Mouse (Mus musculus): ENCODE measurements around the gene Ggnbp2.
A peak's percentile ranks its signal among the peaks of the same experiment; 100 is the strongest.

The Ggnbp2 gene

DNA sequence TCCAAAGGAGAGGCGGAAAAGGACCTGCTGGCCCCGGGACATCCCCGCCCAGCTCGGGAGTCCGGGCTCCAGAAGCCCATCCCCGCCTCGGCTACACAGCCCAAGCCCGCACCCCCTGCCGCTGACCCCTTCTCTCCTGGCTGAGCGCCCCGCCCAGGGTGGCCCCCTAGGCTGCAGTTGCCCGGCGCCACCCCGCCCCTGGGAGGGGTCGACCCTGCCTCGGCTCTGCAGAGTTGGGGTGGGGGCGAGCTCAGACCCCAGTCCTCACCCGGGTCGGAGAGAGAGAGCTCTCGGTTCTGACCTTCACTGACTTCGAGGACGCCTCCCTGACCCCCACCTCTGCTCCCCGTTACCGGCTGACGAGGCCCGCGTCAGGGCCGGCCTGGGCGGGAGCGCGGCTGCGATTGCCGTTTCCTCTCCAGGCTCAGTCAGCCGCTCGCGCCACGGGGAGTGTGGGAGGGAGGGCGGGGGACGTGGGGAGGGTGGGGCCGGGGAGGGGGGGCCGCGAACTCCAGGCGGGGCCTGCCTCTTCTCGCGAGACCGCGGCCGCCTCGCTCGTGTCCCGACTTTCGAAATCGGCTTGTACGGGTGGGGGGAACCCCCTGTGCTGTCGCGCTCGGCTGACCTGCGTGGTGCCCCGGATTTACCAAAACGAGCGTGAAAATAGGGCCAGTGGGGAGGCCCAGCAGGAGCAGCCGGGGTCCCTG lies at the start of gene Ggnbp2:
TSS of gene Ggnbp2 (minus strand) at position 481 of the 707 bp plus-strand sequence.
- peak; percentile 94 for DNase-seq (ENCODE audit: extremely low spot score)

DNA sequence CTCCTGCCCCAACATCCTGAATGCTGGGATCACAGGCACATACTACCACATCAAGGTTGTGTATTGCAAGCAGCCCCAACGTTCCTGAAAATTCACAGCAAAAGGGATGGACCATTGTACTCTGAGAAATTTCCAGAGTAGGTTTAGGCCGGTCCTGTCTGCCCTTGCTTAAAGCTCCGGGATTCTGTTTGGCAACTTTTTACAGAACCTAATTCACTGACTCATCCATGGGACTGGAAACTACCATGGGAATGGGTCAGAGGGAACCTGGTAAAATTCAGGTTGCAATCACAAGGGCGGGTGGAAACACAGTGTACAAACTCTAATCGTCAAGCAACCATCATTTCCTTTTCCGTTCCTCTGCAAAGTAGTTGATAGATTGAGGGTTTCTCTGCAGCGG lies 49.3 kb upstream of the Ggnbp2 start:
- DNase-seq (ENCODE audit: extremely low spot score) = no peak

DNA sequence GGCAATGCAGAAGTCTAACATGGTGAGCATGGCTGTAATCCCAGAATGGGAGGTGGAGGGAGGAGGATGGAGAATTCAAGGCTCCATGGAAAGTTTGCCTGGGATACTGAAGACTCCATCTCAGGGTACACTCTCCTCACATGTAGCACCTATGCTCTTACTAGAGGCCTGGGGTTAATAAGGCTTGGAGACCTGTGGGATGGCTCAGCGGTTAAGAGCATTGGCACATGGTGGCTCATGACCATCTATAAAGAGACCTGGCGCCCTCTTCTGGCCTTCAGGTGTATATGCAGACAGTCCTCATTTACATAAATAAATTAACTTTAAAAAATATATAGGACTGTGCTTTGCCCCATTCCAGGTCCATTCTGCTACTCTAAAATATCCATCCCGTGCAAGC lies 48.7 kb upstream of the Ggnbp2 start:
- peak; percentile 7 for DNase-seq (ENCODE audit: extremely low spot score)

DNA sequence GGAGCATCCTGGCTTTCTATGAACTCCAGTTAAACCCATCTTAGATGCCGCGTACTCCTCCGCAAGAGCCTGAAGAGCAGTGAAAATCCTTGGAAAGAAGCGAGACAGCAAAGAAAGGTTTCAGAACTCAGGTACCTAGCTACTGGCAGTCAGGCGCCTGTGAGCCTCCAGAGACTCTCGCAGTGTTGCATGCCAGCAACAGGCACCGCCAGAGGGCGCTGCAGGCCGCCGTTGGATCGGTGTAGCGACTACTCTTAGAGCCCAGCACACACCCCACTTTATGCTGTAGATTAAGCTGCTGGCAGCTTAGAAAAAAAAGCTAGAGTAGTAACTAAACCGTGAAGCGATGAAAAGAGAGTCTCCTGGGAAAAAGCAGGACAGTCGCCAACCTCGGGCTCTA lies 47.8 kb upstream of the Ggnbp2 start:
- DNase-seq (ENCODE audit: extremely low spot score) = peak; percentile 87

DNA sequence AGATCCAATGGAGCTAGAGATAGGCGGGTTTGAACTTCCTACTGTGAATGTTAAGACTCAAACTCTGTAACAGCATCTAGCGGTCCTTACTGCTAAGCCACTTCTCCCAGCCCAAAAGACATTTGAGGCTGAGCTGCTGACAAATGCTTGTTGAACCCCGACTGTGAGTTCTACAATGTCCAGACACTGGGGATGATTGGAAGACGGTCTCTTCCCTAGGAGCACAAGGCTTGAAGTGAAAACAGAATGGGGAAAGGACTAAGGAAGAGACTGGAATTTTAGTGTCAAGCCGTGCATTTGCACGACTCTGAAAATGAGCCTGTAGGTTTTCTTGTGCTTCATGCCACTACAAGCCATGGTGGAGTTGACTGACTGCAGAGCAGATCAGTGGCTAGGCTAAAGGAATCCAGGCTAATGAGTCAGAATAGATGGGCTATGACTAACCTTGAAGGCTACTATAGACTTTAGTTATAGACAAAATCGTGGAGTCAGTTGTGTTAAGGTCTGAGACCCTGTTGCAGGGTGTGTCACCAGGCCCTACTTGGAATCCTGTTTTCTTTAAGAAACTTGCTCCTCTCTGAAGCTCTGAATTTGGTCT lies 46.2 kb upstream of the Ggnbp2 start:
- DNase-seq (ENCODE audit: extremely low spot score) = no peak

DNA sequence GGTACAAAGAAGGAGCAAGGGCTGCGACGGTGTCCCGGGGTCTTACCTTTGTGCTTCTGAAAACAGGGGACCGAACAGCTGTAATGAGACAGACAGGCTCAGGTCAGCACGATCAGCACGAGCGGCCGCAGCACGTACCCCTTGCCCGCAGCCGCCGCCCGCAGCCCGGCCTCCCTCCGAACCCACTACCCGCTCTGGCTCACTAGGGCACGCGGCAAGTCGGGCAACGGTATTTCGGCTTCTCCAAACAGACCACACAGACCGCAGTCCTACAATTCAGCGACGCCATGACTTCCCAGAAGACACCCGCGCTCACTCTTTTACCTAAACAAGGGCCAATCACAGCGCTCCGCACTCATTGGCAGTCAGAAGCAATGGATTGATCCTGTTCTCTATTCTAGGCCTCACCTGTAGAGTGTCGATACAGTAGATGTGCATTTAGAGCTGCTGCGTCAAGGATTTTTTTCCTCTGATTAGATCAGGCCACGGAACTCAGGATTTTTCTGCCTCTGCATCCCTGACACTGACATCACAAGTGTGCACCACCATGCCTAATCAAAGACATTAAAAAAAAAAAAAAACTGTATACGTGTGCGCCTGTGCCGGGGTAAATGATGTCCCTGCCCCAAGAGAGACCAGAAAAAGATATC lies 45.6 kb upstream of the Ggnbp2 start, which contains the start of gene Znhit3:
TSS of gene Znhit3 (minus strand) at position 314 of the 650 bp plus-strand sequence.
- DNase-seq (ENCODE audit: extremely low spot score) = peak; percentile 81

DNA sequence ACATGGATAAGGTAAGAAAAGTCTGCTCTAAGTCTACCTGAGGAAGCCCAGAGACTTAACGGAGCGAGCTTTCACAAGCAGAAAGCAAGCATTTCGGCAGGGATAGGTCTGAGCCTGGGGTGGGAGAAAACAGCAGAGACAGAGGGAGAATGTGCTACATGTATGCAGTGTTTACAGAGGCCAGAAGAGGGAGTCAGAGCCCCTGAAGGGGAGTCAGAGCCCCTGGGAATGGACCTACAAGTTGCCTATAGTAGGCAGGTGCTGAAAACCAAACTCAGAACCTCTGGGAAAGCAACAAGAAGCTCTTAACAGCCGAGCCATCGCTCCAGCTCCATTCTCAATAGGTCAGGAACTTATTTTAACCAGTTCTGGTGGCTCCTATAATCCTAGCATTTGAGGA lies 44.1 kb upstream of the Ggnbp2 start:
- no peak for DNase-seq (ENCODE audit: extremely low spot score)

DNA sequence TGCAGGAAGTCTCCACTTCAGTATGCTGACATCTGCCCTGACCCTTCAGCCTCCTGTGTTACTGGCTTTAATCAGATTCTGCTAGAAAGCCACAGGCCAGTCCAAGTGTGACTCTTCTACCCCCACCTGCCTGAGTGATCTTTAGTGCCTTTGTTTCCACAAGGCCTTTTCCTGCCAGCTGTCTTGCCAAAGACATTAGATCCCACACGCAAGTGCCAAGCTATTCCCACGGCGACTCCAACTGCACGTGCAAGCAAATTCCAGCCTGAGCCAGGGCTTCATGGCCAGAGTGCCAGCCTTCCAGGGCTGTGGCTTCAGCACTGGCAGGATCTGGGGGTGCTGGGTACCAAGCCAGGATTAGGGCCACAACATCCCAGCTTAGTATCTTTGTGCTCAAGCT lies 39.8 kb upstream of the Ggnbp2 start:
- no peak for DNase-seq (ENCODE audit: extremely low spot score)

DNA sequence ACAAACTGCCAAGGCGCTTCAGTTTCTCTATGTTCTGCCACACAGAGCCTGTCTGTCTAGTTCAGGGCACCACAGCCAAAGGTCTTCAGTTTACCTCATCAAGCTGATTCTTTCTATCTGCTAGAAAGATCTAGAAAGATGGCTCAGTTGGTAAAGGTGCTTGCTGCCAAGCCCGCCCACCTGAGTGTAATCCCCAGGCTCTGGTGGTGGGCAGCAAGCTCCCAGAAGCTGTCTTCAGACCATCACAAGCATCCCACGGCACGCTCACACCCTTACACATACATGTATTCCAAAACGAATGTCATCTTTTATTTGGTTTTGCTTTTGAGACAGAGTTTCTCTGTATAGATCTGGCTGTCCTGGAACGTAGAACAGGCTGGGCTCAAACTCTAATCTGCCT lies 37.9 kb upstream of the Ggnbp2 start:
- DNase-seq (ENCODE audit: extremely low spot score) = no peak

DNA sequence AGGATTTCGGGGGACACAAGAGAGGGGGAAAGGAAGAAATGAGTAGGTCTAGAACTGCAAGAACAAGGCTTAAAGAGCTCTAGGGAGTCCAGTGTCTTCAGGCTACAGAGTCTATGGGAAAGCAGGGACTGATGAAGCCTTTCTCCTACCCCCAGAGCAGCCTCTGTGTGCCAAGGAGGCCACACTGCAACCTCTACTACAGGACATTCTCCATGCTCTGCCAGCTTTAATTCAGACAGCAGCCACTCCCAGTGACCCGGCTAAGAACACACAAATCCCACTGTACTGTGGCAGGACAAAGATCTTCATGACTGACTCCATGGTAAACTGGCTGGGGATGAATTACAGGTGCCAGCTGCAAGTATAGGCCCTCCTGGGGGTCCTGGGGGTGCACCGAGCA lies 36.5 kb upstream of the Ggnbp2 start:
- no peak for DNase-seq (ENCODE audit: extremely low spot score)

DNA sequence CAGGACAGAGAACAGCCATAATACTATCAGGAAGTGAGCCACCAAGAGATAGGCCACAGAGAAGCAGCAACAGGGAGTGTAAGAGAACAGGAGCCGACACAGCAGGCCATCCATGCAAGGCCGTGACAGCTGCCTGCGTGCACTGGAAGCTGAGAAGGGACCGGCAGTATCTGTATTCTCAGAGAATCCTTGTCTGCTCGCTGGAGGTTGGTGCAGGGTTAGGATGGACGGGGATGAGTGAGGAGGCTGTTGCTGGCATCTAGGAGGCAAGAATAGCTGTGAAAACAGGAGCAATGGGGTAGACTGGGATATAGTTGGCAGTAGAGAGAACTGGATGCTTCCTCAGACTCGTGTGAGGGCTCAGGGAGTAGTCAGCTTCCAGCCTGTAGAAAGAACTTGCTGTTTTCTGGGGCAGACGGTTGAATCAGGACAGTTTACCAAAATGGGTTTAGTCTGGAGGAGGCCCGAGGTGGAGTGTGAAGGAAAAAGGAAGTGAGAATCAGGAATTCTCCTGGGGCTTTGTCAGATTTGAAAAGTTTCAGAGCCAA lies 34.1 kb upstream of the Ggnbp2 start:
- DNase-seq (ENCODE audit: extremely low spot score) = no peak

DNA sequence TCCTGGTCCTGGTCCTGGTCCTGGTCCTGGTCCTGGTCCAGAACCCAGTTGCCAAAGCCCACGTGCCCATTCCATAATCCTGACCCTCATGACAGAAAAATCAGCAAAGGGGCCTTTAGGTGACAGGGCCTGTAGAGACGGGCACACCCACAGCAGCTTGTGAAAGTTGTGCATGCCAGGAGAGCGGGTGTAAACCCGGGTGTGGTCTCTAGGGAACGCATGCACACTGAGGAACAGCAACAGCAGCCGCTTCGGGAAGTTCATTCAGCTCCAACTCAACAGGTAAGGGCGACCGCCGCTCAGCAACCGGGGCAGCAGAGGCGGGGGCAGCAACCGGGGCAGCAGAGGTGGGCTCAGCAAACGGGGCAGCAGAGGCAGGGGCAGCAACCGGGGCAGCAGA lies 22.5 kb upstream of the Ggnbp2 start:
- DNase-seq (ENCODE audit: extremely low spot score) = no peak

DNA sequence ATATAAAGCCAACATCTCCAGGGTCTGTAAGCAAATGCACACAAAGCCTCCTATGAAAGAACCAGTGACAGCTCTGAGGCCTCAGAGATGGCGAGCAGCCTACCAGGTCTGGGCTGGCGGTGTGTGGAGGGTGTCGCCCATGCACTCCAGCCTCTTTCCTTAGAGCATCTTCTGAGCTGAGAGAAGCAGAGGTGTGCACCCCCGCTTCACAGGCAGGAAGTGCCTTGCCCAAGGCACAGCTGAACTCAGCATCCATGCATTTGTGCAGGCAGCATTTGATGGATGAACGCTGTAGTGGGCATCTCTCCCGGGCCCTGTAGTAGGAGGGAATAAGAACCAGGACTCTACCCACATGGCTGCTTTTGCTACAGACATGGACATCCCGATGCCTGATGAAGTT lies 21.1 kb upstream of the Ggnbp2 start:
- DNase-seq (ENCODE audit: extremely low spot score) = no peak

DNA sequence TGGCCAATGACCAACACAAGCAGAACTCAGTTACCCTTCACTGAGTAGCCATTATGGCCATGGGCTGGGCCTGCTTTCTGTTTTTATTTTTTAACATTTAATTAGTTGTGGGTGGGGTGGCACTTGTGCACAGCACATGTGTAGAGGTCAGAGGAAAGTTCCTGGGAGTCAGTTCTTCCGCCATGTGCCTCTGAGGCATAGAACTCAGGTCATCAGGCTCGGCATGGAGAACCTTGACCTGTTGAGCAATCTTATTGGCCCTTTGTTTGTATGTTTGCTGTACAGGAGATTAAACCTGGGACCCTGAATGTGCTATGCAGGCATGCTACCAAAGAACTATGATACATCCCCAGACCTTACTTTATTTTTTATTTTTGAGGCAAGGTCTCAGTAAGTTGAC lies 18.9 kb upstream of the Ggnbp2 start:
- no peak for DNase-seq (ENCODE audit: extremely low spot score)

DNA sequence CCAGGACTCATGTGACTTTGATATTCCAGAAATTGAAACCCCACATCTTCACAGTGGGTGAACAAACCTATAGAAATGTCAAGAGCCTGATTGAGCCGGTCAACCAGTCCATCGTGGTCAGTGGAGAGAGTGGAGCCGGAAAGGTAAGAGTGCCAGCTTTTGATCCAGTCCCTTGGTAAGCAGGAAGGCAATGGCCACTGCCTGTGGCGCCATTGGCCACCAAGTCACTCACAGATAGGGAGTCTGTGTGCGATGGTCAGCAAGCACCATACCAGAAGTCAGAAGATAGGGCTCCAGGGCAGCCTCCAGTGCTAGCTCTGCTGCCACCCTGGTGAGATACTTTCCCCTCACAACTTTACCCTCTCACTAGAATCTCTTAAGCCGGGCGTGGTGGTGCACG lies 17.4 kb upstream of the Ggnbp2 start:
- DNase-seq (ENCODE audit: extremely low spot score) = no peak

DNA sequence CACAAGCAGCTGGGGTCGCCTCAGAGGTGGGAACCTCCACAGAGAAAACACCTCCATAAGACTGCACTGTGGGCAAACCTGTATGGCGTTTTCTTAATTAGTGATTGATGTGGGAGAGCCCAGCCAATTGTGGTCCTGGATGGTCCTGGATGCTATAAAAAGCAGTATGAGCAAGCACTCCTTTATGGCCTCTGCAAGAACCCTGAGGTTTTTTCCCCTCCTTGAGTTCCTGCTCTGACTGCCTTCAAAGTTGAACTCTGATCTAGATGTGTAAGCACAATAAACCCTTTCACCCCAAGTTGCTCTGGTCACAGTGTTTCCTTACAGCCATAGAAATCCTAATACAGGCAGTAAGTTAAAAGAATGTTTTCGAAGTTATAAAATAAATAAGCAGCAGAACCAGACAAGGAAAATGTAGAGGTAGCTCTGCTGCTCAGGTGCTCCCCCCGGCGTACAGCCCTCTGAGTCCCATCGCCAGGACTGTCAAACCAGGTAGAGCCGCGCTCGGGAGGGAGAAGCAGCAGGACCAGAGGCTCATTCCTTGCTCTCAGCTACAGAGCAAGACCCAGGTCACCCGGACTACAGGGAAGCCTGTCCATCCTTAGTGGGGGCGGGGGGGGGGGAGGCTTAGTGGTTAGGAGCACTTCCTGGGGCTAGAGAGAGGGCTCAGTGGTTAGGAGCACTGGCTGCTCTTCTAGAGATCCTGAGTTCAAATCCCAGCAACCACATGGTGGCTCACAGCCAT lies 16.3 kb upstream of the Ggnbp2 start:
- DNase-seq (ENCODE audit: extremely low spot score) = no peak

DNA sequence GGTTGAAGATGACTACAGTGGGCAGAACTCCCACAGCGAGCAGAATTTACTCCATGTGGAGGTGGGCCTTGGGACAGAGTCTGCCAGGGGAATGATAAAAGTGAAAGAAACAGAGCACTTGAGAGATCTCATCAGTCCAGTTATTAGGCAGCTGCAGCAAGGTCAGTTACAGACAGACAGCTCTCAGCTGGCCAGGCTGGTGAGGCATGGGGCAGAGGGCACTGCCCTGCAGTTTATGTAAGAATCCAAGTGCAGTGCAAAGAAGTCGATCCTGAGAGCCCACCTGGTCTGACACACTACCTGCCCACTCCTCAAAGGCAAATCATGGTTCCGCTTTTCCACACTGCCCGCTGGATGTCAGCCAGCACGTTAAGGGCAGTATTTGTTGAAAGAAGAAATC lies 15.6 kb upstream of the Ggnbp2 start:
- DNase-seq (ENCODE audit: extremely low spot score) = no peak

DNA sequence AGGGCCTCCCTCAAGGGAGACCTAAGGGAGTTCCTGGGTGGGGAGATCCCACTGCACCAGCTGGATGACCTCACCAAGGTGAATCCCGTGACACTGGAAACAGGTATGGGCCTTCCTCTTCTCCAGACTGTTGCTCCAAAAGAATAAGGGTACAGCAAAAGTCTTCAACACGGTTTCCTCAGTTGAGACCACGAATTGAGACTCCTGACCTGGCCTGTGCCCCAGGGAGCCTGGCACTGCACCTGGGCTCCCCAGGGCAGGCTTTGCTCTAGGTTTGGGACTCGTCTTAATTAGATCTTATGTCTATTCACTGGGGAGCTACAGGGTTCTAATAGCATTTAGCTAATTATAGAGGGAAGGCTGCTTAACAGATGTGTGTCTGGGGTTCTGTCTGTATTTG lies 14.6 kb upstream of the Ggnbp2 start:
- DNase-seq (ENCODE audit: extremely low spot score) = no peak

DNA sequence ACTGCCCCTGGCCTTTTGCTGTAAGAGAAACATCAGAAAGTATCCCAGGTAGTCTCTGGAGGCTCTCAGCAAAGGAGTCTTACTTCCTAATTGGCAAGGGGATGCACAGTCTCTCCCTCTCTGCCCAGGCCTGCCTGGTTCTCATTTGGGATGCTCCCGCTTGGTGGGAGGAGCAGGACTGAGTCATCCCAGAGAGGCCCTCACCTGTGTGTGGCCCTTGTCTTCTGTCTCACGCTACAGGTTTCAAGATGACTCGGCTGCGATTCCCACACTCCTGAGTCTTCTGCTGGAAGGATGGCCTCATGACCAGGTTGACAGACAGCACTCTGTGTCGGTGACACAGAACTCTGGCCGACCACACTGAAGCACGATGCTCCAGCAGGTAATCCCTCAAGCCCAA lies 11.7 kb upstream of the Ggnbp2 start:
- DNase-seq (ENCODE audit: extremely low spot score) = no peak

DNA sequence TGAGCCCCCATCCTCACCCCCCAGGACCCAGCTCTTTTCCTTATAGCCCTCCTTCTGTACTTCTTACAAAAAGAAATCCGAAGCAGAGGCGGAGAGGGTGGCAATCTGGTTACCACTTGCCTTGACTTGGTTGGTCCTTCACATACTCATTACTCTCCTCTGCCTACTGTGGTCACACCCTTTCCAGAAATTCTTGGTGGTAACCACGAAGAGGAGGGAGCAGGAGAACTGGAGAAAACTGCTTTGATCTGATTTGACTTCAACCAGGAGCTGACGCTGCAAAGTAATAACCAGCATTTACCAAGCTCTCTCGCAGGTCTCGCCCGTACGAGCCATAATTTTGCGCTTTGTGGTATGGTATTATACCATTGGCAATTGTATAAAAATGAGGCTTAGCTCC lies 10.4 kb upstream of the Ggnbp2 start:
- no peak for DNase-seq (ENCODE audit: extremely low spot score)

DNA sequence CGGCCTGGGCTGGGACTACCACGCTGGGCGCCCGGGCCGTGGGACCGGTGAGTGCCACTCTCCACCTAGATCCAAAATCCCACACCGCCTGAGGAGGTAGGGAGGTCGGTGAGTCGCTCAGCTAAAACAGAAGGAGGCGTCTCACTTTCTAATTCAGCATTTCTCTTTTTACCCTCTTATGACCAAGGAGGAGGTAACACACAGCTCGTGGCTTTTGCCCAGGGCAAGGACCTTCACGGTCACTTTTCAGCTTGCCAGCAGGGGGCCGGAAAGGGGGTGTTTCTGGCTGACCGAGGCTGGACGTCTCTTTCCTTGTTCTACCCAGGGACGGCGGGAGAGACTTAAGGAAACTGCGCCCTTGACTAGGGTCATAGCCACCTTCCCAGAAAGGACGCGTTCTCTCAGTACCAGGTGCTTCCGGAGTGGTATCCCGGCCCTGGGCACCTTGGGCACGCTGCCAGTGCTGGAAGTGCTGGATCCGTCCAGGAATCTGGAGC lies 9.9 kb upstream of the Ggnbp2 start:
- DNase-seq (ENCODE audit: extremely low spot score) = no peak

Measured in embryo, embryonic 9.5 days (tissue).